Mouse (Mus musculus): ENCODE results near the gene Polr3f. TPM values are rescaled to one million over a fixed set of nuclear protein-coding genes. Genes with fewer than 3 reads are reported as not detected.

Gene Polr3f
- 10.5 and 12.5 TPM in 2 replicates for polyA plus RNA-seq (2015; fragmentation: Nextera tagmentation; extraction: Ambion mirVana)

DNA sequence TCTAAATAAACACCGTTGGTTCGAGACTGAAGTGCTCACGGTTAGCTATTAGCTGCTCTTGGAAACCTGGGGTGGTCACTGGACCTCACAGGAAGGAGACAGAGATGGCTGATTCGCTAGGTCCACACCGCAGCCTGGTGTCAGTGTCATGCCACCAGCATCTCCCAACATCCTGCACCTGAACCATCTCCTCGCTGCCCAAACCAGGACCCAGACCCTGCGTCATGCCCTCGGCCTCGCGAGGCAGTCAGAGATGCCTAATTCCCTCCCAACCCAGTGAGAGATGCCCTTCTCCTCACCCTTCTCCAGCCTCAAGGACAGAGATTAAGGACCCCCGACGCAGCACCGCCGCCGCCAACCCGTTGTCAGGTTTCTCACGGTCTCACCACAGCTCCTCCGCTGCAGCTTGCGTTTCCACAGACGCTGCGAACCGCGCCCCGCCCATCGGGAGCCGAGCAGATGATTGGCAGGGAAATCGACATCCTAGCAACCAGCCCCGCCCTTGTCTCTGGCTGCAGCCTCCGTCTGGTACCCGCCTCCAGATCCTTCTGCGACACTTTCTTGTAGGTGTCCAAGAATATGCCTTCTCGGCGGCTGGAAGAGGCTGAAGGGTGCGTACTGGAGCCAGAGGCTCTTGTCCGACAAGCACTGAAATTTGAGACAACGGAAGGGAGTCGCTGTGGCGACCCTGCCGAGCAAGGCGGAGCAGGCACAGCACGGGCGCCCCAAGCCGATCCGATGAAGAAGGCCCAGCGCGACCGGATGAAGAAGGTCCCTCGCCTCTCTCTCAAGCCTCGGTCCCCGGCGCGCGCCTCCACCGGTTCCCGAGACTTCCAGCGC is at the start of gene Polr3f, which contains the start of gene Dzank1:
Gene Polr3f (plus strand): TSS at position 738 of the 840 bp plus-strand sequence.
Gene Dzank1 (minus strand): TSS at position 434 of the 840 bp plus-strand sequence.

DNA sequence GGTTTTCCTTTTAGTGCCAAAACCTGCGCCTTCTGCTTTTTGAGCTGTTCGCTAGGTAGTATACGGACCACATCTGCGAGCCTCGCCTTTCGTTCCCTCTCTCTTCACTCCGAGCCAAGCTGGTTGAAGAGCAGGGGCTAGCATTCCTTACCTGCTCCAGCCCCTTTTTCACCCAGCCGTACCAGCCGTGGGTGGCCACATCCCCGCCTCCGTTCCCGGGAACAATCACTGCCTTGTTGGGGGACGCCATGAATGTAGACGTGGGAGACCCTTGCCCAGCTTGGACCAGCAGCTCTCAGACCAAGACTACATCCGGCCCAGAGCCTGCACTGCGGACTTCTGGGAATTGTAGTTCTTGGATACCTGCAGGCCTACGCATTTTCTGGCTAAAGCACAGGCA is 23.0 kb downstream of the Polr3f start, which contains the start of gene Rbbp9:
Gene Rbbp9 (minus strand): TSS at position 341 of the 400 bp plus-strand sequence.

DNA sequence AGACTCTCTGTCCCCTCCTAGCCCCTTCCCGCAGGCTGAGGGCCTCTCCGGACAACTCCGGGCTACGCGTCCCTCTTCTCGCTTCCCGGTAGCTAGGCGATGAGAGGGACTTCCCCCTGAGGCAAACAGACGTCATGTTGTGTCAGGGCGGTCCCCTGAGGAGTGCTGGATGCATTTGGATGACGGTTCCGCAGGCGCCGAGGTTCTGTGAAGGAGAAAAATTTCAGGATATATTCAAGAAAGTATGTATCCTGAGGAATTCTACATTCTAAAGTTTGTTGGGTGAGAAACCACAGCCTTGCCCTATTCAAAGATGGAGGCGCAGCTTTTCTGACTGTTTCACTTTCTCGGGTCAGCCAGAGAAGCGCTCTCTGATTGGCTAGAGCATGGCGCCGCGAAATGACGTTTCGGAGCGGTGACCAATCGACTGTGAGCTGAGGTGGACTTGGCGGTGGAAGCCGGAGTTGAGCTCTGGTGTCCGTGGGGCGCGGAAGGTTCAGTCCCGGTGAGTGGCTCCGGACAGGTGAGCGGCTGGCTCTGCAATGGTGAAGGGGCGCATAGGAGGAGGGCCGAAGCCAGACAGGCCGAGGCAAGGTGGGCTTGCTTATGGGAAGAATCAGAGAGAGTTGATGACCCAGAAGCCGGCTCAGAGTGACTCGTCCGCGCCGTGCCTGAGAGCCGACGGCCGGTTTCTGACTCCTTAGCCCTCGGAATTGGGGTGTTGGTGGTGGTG is 28.5 kb downstream of the Polr3f start, which contains the start of gene Sec23b:
Gene Sec23b (plus strand): TSS at position 410 of the 733 bp plus-strand sequence.

Other genes with a start within 250 kb of the Polr3f start
- 1.6 and 1.8 TPM in 2 replicates for gene Ovol2, start 195.6 kb upstream of the Polr3f start, polyA plus RNA-seq (2015; fragmentation: Nextera tagmentation; extraction: Ambion mirVana)
- gene Kat14, start 158.7 kb upstream of the Polr3f start, polyA plus RNA-seq (2015; fragmentation: Nextera tagmentation; extraction: Ambion mirVana) = 20.1 and 21.0 TPM in 2 replicates
- gene Pet117, start 158.7 kb upstream of the Polr3f start, polyA plus RNA-seq (2015; fragmentation: Nextera tagmentation; extraction: Ambion mirVana) = 1.6 and 3.1 TPM in 2 replicates
- gene Dzank1, start 304 bp upstream of the Polr3f start, polyA plus RNA-seq (2015; fragmentation: Nextera tagmentation; extraction: Ambion mirVana) = 0.47 and 0.89 TPM in 2 replicates
- 25.9 and 26.3 TPM in 2 replicates for gene Rbbp9, start 23.2 kb downstream of the Polr3f start, polyA plus RNA-seq (2015; fragmentation: Nextera tagmentation; extraction: Ambion mirVana)
- gene Sec23b, start 28.5 kb downstream of the Polr3f start, polyA plus RNA-seq (2015; fragmentation: Nextera tagmentation; extraction: Ambion mirVana) = 49.1 and 56.0 TPM in 2 replicates
- 43.2 and 48.1 TPM in 2 replicates for gene Smim26, start 66.3 kb downstream of the Polr3f start, polyA plus RNA-seq (2015; fragmentation: Nextera tagmentation; extraction: Ambion mirVana)
- gene Dtd1, start 72.2 kb downstream of the Polr3f start, polyA plus RNA-seq (2015; fragmentation: Nextera tagmentation; extraction: Ambion mirVana) = 30.5 and 31.3 TPM in 2 replicates